Mouse (Mus musculus) erythroid progenitor cell, adult 5-6 weeks (primary cell): ENCODE data around the gene Cpsf4l. TPM values are rescaled to one million over a fixed set of nuclear protein-coding genes. Genes with fewer than 3 reads are reported as not detected.

Source experiments
- ATAC-seq: replicated peaks from 2 replicates; pipeline ENCODE4 v1.8.0; 2016; ENCODE audit warnings: moderate number of reproducible peaks, mild to moderate bottlenecking, moderate TSS enrichment, inconsistent platforms; ENCODE audit not compliant: poor library complexity, low FRiP score, severe bottlenecking
- total RNA-seq, 2 experiments: library from RNA; stranded (forward) in 1 of 2; stranded (reverse) in 1 of 2; fragments of 150-400 nt in 1 of 2; fragments of 186-747, 209-891 nt in 1 of 2; gene quantifications; 2 replicates each; pipeline versions ENCODE4 v1.2.3 to v1.2.4; 2015 to 2017; ENCODE audit warnings: low replicate concordance in 2 of 2

Gene Cpsf4l
- total RNA-seq (2015; ENCODE audit: low replicate concordance) (not detected in 2 replicates), total RNA-seq (2017; ENCODE audit: low replicate concordance) (not detected in 2 replicates)

DNA sequence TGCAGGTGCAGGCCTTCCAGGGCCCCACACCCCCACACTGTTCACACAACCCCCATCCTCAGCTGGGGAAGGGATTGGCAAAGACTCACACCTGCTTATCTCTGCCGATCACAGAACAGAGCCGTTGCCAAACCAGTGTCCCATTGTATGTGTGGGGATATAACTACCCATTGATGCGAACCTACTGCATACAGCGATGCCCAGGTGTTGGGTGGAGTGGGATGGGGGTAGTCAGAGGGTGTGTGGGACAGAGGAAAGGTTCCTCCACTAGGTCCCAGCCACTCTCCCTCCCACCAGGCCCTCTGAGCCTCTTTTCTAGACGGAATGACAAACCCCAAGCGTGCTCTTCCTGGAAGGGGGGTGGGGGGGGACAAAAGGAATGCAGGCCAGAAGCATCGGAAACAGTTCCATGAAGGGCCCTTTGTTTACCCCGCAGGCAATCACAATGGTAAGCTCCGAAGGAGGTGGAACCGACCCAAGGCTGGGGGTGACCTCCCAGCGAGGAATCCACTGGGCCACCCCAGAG, at the start of gene Cpsf4l:
Gene Cpsf4l (minus strand): TSS at position 287 of the 526 bp plus-strand sequence.
- no peak for ATAC-seq

DNA sequence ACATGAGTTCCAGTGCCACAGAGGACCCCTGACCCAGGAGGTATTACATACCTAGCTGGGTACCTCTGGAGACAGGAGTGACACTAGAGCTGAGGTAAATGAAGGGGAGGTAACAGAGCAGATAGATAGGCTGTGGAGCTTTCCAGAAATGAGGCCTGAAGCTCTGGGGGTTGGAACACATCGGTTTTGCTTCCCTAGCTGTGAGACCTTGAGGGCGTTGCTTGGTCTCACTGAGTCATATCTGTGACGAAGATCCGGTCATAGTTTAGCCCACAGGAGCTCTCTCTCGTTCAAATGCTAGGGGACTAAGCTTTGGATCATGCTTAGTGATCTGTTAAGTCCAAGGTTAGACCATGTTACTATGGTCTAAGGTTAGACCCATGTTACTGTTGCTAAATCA, 49.0 kb upstream of the Cpsf4l start:
- no peak for ATAC-seq

DNA sequence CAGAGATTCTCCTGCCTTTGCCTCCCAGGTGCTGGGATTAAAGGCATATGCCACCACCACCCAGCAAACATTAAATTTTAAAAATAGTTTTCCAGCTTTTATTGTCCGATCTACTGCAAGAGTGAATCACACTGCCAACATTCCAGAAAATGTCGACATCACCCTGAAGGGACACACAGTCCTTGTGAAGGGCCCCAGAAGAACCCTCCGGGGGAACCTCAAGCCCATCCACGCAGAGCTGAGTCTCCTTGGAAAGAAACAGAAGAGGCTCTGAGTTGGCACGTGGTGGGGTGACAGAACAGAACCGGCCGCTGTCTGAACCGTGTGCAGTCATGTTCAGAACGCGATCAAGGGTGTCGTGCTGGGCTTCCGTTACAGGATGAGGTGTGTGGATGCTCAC, 46.8 kb upstream of the Cpsf4l start:
- ATAC-seq = no peak

DNA sequence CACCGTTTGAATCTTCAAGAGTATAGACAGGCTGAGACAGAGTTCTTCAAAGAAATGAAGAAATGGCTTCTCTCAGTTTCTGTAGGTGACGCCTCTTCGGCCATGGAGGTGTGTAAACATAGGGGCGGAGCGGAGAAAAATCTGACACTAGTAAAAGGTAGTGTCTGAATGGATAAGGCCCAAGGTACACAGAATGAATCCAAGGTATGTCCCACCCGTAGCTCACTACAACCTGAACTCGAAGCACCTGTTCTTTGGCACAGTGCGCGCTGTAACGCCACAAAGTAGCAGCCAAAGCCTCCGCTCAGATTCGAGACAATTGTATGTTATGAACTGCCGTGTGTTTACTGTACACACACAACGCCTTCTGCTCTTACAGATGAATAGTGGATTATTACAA, 46.1 kb upstream of the Cpsf4l start:
- no peak for ATAC-seq

DNA sequence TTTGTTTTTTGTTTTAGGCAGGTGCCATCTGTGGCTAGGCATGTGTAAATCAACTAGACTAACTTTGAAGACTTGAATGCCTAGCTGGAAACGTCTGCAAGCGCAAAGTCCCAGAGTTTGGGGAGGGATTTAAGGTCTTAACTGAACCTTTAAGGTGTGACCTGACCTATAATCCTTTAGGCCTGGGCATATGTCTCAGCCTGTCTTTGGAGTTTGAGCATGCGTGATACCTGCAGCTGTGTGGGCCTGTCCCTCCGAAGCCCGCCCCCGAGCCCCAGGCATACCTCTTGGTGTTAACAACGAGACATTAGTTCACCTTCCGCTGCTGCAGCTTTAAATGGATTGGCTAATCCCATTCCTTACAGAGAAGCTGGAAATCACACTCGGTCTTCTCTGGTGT, 45.0 kb upstream of the Cpsf4l start:
- no peak for ATAC-seq

DNA sequence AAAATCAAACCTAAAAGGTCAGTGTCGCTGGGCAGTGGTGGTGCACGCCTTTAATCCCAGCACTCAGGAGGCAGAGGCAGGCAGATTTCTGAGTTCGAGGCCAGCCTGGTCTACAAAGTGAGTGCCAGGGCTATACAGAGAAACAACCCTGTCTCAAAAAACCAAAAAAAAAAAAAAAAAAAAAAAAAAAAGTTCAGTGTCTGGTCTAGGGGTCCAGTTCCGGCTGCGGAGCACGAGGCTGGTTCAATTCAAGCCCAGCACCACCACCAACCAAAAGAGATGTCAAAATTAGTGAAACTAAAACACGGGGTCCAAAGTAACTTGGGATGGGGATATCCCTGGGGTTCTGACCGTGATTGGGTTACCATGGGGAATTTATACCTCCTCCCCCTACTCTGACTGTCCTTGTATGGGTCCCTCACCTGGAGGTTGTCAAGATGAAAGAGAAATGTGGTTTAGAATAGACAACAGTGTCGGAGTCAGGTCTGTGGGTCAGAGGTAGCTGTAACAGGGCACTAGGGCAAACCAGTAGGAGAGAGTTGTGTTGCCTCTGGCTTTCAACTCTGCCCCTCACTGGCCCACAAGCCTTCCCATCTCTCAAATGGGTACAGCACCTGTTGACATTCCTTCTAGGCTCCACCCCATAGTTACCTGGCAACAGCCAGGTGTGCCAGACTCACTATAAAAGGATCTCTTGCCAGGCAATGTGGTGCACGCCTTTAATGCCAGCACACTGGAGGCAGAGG, 43.0 kb upstream of the Cpsf4l start:
- ATAC-seq = no peak

DNA sequence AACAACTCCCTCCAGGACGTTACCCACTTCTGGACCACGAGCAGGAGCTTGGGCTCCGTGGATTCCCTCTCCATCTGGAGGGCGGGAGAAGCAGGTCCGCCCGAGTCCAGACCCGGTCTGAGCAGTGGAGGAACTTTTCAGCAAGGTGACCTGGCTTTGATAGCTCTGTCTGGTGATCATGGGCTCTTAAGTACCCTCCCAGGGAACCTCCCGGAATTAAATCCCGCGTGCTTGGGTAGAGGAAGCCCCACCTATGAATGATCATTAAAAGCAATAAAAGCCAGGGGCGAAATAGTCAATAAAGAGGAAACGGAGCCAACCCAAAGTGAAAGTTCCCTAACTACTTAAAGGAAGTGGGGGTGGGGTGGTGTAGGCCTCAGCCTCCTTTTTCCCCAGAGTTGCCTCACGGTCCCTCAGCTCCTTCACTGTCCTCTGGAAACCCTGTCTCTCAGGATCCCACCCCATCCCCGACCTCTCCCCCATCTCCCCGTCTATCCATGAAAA, 42.4 kb upstream of the Cpsf4l start:
- ATAC-seq = peak; percentile 6

DNA sequence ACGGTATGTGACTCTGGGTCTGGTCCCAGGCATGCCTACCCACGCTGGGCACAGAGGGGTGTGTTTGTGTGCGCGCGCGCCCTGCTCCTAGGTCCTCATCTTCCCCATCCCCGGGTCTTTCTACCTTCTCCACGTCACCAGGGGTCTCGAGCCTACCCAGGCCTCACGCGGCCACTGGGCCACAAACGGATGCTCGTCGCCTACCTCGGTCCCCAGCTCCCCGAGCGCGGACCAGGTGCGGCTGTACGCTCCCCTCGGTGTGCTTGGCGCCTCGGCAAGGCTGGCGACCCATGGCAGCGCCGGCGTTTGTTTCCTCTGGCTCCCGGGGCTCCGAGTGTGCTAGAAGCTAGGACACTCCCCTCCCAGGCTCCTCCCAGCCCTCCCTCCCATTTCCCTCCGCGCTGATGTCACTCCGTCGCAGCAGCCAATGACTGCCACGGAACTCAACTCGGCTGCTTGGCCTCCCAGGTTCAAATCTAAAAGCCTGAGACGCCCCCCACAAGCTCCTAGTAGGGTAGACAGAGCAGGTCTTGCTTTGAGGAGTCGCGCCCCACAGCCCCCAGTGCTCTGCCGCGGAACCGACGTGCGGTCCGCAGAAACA, 41.8 kb upstream of the Cpsf4l start, which contains the start of gene Cdc42ep4:
Gene Cdc42ep4 (minus strand): TSS at position 398 of the 601 bp plus-strand sequence.
- peak; percentile 77 for ATAC-seq

DNA sequence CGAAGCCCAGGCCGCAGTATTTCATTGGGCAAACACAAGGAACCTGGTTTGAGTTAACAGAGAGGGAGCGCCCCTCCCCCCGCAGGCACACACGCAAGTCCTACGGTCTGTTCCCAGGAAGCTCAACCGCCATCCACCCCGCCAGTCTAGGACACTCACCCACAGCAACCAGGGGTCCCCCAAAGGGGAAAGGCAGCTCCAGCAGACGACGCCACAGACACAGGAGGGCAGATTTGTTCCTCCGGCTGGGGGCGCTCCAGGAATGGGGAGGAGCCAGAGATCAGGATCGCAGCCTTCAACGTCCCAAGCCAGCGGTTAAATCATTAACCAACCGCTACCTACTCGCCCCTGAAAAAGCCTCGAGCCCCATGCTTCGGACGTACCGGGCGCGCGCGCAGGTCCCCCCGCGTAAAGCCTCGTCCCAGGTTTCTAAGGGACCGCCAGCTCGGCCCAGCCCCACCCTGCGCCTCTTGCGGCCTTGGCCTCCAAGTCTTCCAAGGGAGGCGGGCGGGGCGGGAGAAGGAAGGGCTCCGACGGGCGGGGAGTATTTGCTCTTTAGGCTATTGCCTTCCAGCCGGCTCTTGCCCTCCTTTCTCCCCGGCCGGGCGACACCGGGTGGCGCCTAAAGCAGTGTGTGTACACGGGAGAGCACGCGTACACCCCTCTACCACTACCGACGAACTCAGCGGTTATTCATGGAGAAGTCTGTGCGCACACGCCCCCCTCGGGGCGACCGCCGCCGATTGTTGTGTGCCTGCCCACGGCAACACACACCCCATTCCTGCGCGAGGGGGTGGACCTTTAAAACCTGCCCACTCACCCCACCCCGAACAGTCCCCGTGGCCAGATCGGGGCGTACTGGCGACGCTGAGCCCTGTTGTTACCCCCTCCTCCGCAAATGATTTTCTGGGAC, 41.0 kb upstream of the Cpsf4l start:
- peak; percentile 62 for ATAC-seq

DNA sequence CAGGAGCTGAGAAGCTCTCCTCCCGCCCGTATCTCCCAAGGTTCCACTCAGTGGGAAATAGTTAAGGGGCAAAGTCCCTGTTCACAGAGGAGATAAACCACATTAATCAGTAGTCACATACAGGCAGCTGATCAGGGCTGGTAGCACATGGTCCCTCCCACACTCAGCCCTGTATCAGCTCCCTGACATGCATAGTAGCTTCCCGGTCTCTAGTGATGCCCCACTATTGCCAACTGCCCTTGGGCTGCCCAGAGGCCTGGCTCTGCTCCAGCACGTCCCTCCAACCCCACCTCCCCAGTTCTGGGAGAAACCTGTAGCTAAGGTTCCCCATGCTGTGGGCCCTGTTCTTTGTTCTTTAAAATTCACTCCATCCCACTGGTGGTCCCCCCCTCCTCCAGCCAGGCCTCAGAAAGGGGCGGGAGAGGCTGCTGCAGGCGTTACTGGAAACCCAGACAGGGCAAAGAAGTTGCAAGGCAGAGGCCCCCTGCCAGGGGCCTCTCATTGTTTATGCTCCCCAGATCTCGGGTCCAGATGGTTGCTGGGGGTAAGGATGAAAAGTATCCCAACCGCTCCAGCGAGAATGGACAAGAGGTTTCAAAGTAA, 40.0 kb upstream of the Cpsf4l start:
- peak; percentile 66 for ATAC-seq

DNA sequence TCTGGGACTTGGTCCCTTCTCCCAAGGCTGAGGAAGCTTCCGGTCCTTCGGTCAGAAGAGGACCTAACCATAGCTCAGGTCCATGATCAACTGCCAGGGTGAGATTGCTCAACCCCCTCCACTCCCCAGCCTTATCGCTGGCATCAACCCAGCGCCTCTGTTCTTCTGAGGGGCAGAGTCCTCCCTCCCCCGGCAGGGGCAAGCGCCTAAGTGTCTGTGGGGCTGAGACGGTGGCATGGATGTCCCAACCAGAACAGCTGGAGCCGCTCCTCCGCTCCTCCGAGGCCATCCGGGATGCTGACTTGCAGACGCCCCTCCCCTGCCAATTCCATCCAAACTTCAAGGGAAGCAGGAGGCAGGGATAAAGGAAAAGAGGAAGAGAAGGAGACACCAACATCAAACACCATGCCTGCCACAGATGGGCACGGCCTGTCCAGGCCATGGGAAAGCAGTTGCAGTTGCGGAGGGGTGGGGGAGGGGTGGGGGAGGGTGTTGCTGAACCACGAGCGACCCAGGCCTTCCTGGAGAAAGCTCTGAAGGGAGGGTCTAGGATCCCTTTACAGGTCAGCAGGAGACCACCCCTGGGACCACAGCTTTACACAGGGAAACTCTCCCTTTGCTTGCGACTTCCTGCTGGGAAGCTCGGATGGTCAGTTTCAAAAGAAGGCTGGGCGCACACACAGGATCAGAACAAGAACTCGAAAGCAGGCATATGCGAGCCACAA, 39.1 kb upstream of the Cpsf4l start:
- ATAC-seq = no peak

DNA sequence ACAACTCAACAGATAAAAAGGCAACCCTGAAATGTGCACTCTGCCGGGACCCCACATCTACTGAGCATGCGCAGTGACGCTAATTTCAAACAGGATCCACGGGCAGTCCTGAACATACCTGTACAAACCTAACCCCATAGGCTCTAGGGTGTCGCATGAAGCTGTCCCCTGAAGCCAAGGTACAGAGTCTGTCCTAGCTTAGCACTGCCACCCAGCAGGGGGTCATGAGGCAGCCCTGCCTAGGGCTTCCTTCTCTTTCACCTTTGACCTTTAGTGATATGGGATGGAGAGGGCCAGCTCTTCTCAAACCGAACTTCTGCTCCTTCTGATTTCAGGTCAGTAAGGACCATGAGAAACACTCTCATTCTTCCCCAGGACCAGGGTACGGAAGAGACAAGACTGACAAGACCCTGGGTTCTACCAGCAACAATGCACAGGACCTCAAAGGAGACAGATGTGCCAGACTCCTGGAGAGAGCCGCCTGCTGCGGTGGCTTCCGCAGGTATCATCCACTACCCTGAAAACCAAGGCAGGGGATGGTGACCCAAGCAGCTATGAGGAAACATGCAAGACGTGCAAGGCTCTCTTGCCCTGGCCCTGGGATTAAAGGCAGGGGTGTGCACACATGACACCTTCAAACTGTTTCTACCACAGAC, 38.0 kb upstream of the Cpsf4l start:
- no peak for ATAC-seq

DNA sequence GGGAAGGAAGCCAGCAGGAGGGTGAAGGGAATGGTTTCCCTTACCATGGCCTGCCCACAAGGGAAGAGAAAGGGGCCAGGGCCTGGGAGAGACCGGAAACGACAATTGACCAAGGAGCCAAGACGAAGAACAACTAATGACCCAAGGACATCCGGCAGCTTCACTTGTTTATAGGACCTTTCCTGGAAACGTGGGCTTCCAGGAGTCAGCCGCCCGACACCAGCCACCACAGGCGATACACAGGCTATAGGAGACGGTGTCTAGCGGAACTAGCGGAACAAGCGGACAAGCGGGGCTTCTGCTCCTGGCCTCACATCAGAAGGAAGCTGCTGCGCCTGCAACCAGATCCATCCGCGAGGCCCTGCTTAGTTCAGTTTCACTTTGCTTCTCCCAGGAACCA, 37.2 kb upstream of the Cpsf4l start:
- ATAC-seq = no peak

DNA sequence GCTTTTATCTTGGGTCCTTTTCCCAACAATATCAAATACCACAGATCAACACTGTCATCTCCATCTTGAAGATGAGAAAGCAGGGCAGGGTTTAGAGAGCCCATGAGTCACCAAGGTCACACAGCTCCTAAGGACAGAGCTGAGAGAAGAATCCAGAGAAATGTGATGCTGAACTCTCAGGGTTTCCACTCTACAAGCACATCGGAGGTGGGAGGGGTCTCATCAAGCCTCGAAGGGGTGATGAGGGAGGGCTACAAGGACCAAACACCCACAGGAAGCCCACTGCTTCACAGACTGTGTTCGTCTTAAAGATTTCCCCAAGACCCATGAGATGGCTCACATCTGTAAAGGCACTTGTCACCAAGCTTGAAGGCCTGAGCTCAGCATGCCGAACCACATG, 36.1 kb upstream of the Cpsf4l start:
- ATAC-seq = no peak

DNA sequence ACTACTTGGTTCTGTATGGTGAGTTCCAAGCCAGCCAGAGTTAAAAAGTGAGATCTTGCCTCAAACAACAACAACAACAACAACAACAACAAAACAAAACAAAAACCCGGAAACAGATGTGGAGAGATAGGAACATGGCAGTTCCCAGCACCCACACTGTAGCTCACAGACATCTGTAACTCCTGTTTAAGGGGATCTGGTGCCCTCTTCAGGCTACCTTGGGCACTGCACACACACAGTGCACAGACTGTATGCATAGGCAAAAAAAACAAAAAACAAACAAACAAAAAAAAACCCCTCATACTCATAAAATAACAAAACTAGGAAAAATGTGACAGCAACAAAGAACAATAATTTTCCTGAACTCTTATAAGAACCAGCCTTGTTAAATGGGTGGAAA, 33.2 kb upstream of the Cpsf4l start:
- no peak for ATAC-seq

DNA sequence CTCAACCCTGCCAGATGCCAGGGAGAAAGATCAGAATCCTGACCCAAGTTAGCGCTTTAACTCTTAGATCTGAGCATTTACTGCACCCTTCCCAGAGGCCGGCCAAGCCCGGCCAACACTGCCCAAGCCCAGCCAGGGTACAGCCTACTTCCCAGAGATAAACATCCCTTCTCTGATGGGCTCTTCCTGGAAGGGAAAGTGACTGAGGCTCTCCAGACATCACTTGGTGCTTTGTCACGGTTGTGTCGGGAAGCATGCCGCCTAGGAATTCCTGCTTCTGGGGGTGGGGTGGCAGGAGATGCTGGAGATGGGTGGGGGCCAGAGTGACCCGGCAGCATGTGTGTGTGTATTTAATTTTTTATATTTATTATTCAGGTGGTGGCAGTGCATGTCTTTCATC, 30.3 kb upstream of the Cpsf4l start:
- ATAC-seq = no peak

DNA sequence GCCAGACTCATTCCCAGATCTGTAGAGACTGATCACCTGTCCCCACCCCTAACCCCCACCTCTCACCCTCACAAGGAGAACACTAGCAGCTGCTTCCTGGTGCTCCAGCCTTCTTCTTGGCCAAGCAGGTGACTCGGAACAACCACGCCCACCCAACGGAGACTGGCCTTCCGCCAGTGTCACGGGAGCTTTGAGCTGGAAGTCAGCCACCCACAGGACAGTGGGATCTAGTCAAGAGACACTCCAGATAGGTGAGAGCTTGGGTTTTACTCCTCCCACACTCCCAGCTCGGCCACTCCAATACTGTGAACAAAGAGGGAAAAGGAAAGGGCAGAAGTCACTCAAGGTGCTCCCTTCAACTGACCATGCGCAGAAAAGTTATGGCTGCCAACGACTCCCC, 29.4 kb upstream of the Cpsf4l start:
- ATAC-seq = no peak

DNA sequence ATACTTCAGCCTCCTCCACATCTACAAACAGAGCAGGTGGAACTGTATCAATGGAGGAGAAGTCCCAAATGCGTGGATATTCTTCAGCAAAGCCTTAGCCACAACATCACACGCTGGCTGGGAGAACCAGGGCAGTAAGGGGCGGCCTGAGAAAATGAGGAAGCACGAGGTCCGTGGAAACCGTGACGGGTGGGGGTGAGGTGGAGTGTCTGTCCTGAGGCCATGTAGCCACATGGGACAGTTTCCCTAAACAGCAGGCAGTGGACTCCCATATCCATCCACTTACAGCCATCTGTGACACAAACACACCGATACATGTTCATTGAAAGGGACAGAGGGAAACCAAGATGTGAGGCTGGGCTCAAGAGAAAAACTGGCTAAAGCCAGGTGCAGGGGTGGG, 28.1 kb upstream of the Cpsf4l start:
- no peak for ATAC-seq

DNA sequence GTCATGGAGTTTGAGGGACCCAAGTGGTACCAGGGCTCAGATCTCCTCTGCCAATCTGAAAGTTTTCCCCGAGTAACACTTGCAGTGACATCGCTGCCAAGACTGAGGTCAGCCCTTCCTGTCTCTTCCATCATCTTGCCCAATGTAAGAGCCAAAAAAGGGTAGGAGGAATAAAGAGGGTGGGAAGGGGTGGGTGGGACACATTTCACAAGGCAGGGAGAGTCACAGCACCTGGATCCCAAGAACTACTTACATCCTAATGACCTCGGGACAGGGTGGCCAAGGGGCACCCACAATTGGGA, 27.7 kb upstream of the Cpsf4l start:
- ATAC-seq = no peak
